Mouse (Mus musculus): ENCODE measurements at regions not wholly inside any gene's neighbourhood (a gene's known extent, or its start where the extent isn't known, plus 50 kb on each side); places are given as distances from the start of the nearest gene placed in this dataset.

- no peaks in the 10 kb centered on the region for H3K36me3 ChIP-seq
- WGBS: 67% methylated on average over 5 of the region's 5 CpGs
- H3K27me3 ChIP-seq (replicated peaks): no peaks in the 10 kb centered on the region
- no peak overlapping the region for H3K4me2 ChIP-seq
- no peaks in the 10 kb centered on the region for H3K9me3 ChIP-seq
- no peak overlapping the region for H3K27ac ChIP-seq (replicated peaks)
- H3K4me1 ChIP-seq: no peaks in the 10 kb centered on the region
- ATAC-seq (ENCODE audit: extremely low read depth, insufficient number of reproducible peaks, low FRiP score, low TSS enrichment): no peak
- no peak overlapping the region for H3K9ac ChIP-seq
- no peak overlapping the region for H3K4me3 ChIP-seq
Observed at GRCm38 (mm10) chr13:118849541-118849940, 179.9 kb downstream of the Fgf10 start.

GRCm38 (mm10) chr13:118850708-118851107, 181.1 kb downstream of the Fgf10 start:
- Histone ChIP-seq H3K4me2 (no peak overlapping the region), H3K9ac (no peak overlapping the region), H3K36me3 (no peaks in the 10 kb centered on the region), H3K27me3 (replicated peaks) (no peaks in the 10 kb centered on the region), H3K27ac (replicated peaks) (no peak overlapping the region), H3K9me3 (no peaks in the 10 kb centered on the region), H3K4me1 (no peaks in the 10 kb centered on the region), H3K4me3 (no peak overlapping the region)
- 82% methylated on average over 8 of the region's 8 CpGs for WGBS
- ATAC-seq (ENCODE audit: extremely low read depth, insufficient number of reproducible peaks, low FRiP score, low TSS enrichment): no peak

GRCm38 (mm10) chr13:118886339-118886810, 216.8 kb downstream of the Fgf10 start:
- 77% methylated on average over 9 of the region's 9 CpGs for WGBS
- H3K9ac ChIP-seq: no peak overlapping the region
- H3K4me2 ChIP-seq: no peak overlapping the region

GRCm38 (mm10) chr13:118895079-118895478, 225.5 kb downstream of the Fgf10 start:
- Histone ChIP-seq H3K9me3 (no peaks in the 10 kb centered on the region), H3K27me3 (replicated peaks) (no peaks in the 10 kb centered on the region), H3K4me2 (no peak overlapping the region), H3K4me1 (no peaks in the 10 kb centered on the region), H3K4me3 (no peak overlapping the region), H3K36me3 (no peaks in the 10 kb centered on the region), H3K9ac (no peak overlapping the region), H3K27ac (replicated peaks) (no peak overlapping the region)
- WGBS: 84% methylated on average over 4 of the region's 4 CpGs
- no peak for ATAC-seq (ENCODE audit: extremely low read depth, insufficient number of reproducible peaks, low FRiP score, low TSS enrichment)

More at GRCm38 (mm10) chr13:118886339-118886810, 216.8 kb downstream of the Fgf10 start:
- ATAC-seq (ENCODE audit: extremely low read depth, insufficient number of reproducible peaks, low FRiP score, low TSS enrichment): no peak
- no peak overlapping the region for H3K27ac ChIP-seq (replicated peaks)
- no peaks in the 10 kb centered on the region for H3K4me1 ChIP-seq
- H3K36me3 ChIP-seq: no peaks in the 10 kb centered on the region
- no peaks in the 10 kb centered on the region for H3K9me3 ChIP-seq
- H3K4me3 ChIP-seq: no peak overlapping the region
- H3K27me3 ChIP-seq (replicated peaks): no peaks in the 10 kb centered on the region

- no peaks in the 10 kb centered on the region for H3K9me3 ChIP-seq
- no peak for ATAC-seq (ENCODE audit: extremely low read depth, insufficient number of reproducible peaks, low FRiP score, low TSS enrichment)
- WGBS: 85% methylated on average over 2 of the region's 2 CpGs
- H3K27me3 ChIP-seq (replicated peaks): no peaks in the 10 kb centered on the region
- no peak overlapping the region for H3K27ac ChIP-seq (replicated peaks)
- H3K4me1 ChIP-seq: no peaks in the 10 kb centered on the region
- no peak overlapping the region for H3K4me3 ChIP-seq
- H3K4me2 ChIP-seq: no peak overlapping the region
- no peak overlapping the region for H3K9ac ChIP-seq
- no peaks in the 10 kb centered on the region for H3K36me3 ChIP-seq
Observed at GRCm38 (mm10) chr13:118901950-118902349, 232.4 kb downstream of the Fgf10 start.

GRCm38 (mm10) chr13:118910351-118910750, 240.8 kb downstream of the Fgf10 start:
- Histone ChIP-seq H3K36me3 (no peaks in the 10 kb centered on the region), H3K4me1 (no peaks in the 10 kb centered on the region), H3K4me2 (no peak overlapping the region), H3K4me3 (no peak overlapping the region), H3K9ac (no peak overlapping the region), H3K9me3 (no peaks in the 10 kb centered on the region), H3K27me3 (replicated peaks) (no peaks in the 10 kb centered on the region), H3K27ac (replicated peaks) (no peak overlapping the region)
- 77% methylated on average over 2 of the region's 2 CpGs for WGBS
- no peak for ATAC-seq (ENCODE audit: extremely low read depth, insufficient number of reproducible peaks, low FRiP score, low TSS enrichment)

GRCm38 (mm10) chr13:118940786-118941185, 271.2 kb downstream of the Fgf10 start:
- Histone ChIP-seq H3K4me1 (no peaks in the 10 kb centered on the region), H3K27me3 (replicated peaks) (no peaks in the 10 kb centered on the region), H3K9ac (no peak overlapping the region), H3K9me3 (no peaks in the 10 kb centered on the region), H3K36me3 (no peaks in the 10 kb centered on the region), H3K4me3 (no peak overlapping the region), H3K27ac (replicated peaks) (no peak overlapping the region), H3K4me2 (no peak overlapping the region)
- WGBS: 53% methylated on average over 3 of the region's 3 CpGs
- ATAC-seq (ENCODE audit: extremely low read depth, insufficient number of reproducible peaks, low FRiP score, low TSS enrichment): no peak

- H3K9ac ChIP-seq: no peak overlapping the region
- no peak overlapping the region for H3K4me2 ChIP-seq
- no peak overlapping the region for H3K4me3 ChIP-seq
- no peak overlapping the region for H3K27ac ChIP-seq (replicated peaks)
- 26% methylated on average over 3 of the region's 3 CpGs for WGBS
- H3K9me3 ChIP-seq: no peaks in the 10 kb centered on the region
- H3K36me3 ChIP-seq: no peaks in the 10 kb centered on the region
- ATAC-seq (ENCODE audit: extremely low read depth, insufficient number of reproducible peaks, low FRiP score, low TSS enrichment): no peak
- no peaks in the 10 kb centered on the region for H3K27me3 ChIP-seq (replicated peaks)
- no peaks in the 10 kb centered on the region for H3K4me1 ChIP-seq
Observed at GRCm38 (mm10) chr13:118966120-118966676, 296.6 kb downstream of the Fgf10 start.

- no peaks in the 10 kb centered on the region for H3K27me3 ChIP-seq (replicated peaks)
- H3K9ac ChIP-seq: no peak overlapping the region
- H3K4me2 ChIP-seq: no peak overlapping the region
- 69% methylated on average over 4 of the region's 4 CpGs for WGBS
- H3K4me3 ChIP-seq: no peak overlapping the region
- no peaks in the 10 kb centered on the region for H3K9me3 ChIP-seq
- H3K4me1 ChIP-seq: no peaks in the 10 kb centered on the region
- H3K27ac ChIP-seq (replicated peaks): no peak overlapping the region
- no peak for ATAC-seq (ENCODE audit: extremely low read depth, insufficient number of reproducible peaks, low FRiP score, low TSS enrichment)
- no peaks in the 10 kb centered on the region for H3K36me3 ChIP-seq
Observed at GRCm38 (mm10) chr13:118967707-118968106, 298.1 kb downstream of the Fgf10 start.

GRCm38 (mm10) chr13:118975008-118975407, 305.4 kb downstream of the Fgf10 start:
- H3K9me3 ChIP-seq: no peaks in the 10 kb centered on the region
- H3K4me2 ChIP-seq: no peak overlapping the region
- no peak overlapping the region for H3K27ac ChIP-seq (replicated peaks)
- no peak overlapping the region for H3K9ac ChIP-seq
- no peak for ATAC-seq (ENCODE audit: extremely low read depth, insufficient number of reproducible peaks, low FRiP score, low TSS enrichment)
- H3K4me3 ChIP-seq: no peak overlapping the region
- H3K36me3 ChIP-seq: no peaks in the 10 kb centered on the region
- no peaks in the 10 kb centered on the region for H3K27me3 ChIP-seq (replicated peaks)
- H3K4me1 ChIP-seq: no peaks in the 10 kb centered on the region

GRCm38 (mm10) chr13:118975519-118975918, 305.9 kb downstream of the Fgf10 start:
- Histone ChIP-seq H3K27ac (replicated peaks) (no peak overlapping the region), H3K9me3 (no peaks in the 10 kb centered on the region), H3K9ac (no peak overlapping the region), H3K4me3 (no peak overlapping the region), H3K36me3 (no peaks in the 10 kb centered on the region), H3K4me2 (no peak overlapping the region), H3K27me3 (replicated peaks) (no peaks in the 10 kb centered on the region), H3K4me1 (no peaks in the 10 kb centered on the region)
- no peak for ATAC-seq (ENCODE audit: extremely low read depth, insufficient number of reproducible peaks, low FRiP score, low TSS enrichment)
- 82% methylated on average over 1 of the region's 1 CpGs for WGBS

GRCm38 (mm10) chr13:118979505-118979904, 309.9 kb downstream of the Fgf10 start:
- WGBS: 50% methylated on average over 5 of the region's 5 CpGs
- no peak overlapping the region for H3K9ac ChIP-seq
- no peak overlapping the region for H3K4me2 ChIP-seq
- no peak overlapping the region for H3K27ac ChIP-seq (replicated peaks)
- no peaks in the 10 kb centered on the region for H3K4me1 ChIP-seq
- no peaks in the 10 kb centered on the region for H3K9me3 ChIP-seq
- no peak overlapping the region for H3K4me3 ChIP-seq
- no peak for ATAC-seq (ENCODE audit: extremely low read depth, insufficient number of reproducible peaks, low FRiP score, low TSS enrichment)
- H3K36me3 ChIP-seq: no peaks in the 10 kb centered on the region
- no peaks in the 10 kb centered on the region for H3K27me3 ChIP-seq (replicated peaks)

Measured in heart, embryonic 13.5 days (tissue).